Mouse (Mus musculus) limb, embryonic 14.5 days (tissue): ENCODE measurements at regions not wholly inside any gene's neighbourhood (a gene's known extent, or its start where the extent isn't known, plus 50 kb on each side); places are given as distances from the start of the nearest gene placed in this dataset.

Experiments
- ATAC-seq: fragments of 200-750 bp; cut with Nextera tagmentation; 2 replicates; pipeline ENCODE4 v1.8.0; 2017; ENCODE audit warnings: low read depth, moderate number of reproducible peaks, moderate TSS enrichment; ENCODE audit not compliant: low FRiP score
- DNase-seq: peaks from one replicate; pipeline ENCODE4 v3.0.0-alpha.2; 2015; ENCODE audit warnings: low spot score
- H3K27ac ChIP-seq: fragments of 300-500 bp; sonication (generic); replicated peaks from 2 replicates; pipeline ENCODE4 v1.5.1; 2014; ENCODE audit warnings: low read depth, mild to moderate bottlenecking, low read length, moderate library complexity, mixed read lengths
- H3K27me3 ChIP-seq: fragments of 300-500 bp; sonication (generic); 2 replicates; pipeline ENCODE4 v1.6.1; 2014; ENCODE audit warnings: low read length, mixed read lengths; ENCODE audit not compliant: control insufficient read depth, insufficient read depth
- H3K36me3 ChIP-seq: fragments of 300-500 bp; sonication (generic); 2 replicates; pipeline ENCODE4 v1.6.1; 2014; ENCODE audit warnings: mild to moderate bottlenecking, low read length, moderate library complexity, mixed read lengths; ENCODE audit not compliant: control insufficient read depth, insufficient read depth
- H3K4me1 ChIP-seq: fragments of 300-500 bp; sonication (generic); 2 replicates; pipeline ENCODE4 v1.6.1; 2014; ENCODE audit warnings: antibody characterized with exemption, low read length, mixed read lengths; ENCODE audit not compliant: control insufficient read depth, insufficient read depth
- H3K4me2 ChIP-seq: fragments of 300-500 bp; sonication (generic); replicated peaks from 2 replicates; pipeline ENCODE4 v1.6.1; 2014; ENCODE audit warnings: low read depth, mild to moderate bottlenecking, low read length, moderate library complexity; ENCODE audit not compliant: severe bottlenecking
- H3K4me3 ChIP-seq: fragments of 300-500 bp; sonication (generic); replicated peaks from 2 replicates; pipeline ENCODE4 v1.5.1; 2014; ENCODE audit warnings: low read length
- H3K9ac ChIP-seq: fragments of 300-500 bp; sonication (generic); 2 replicates; pipeline ENCODE4 v1.6.1; 2014; ENCODE audit warnings: mild to moderate bottlenecking, low read depth, low read length, moderate library complexity; ENCODE audit not compliant: severe bottlenecking
- H3K9me3 ChIP-seq: fragments of 300-500 bp; sonication (generic); 2 replicates; pipeline ENCODE4 v1.6.1; 2016; ENCODE audit warnings: low read length; ENCODE audit not compliant: control insufficient read depth
- POLR2A ChIP-seq: fragments of 200-500 bp; IDR thresholded peaks from 2 replicates; pipeline ENCODE4 v1.8.0; 2012; ENCODE audit warnings: inconsistent platforms, mild to moderate bottlenecking, moderate library complexity, borderline replicate concordance; ENCODE audit not compliant: insufficient read depth, insufficient read length; ENCODE audit errors: extremely low read depth
- WGBS: fragments of 180-500 bp; shearing (Covaris S2); extraction: QIAGEN DNeasy Blood & Tissue Kit; methylation state at CpG from one replicate; pipeline ENCODE4 v1.1.7; 2014; 5-methylcytosine and 5-hydroxymethylcytosine counted together

DNA sequence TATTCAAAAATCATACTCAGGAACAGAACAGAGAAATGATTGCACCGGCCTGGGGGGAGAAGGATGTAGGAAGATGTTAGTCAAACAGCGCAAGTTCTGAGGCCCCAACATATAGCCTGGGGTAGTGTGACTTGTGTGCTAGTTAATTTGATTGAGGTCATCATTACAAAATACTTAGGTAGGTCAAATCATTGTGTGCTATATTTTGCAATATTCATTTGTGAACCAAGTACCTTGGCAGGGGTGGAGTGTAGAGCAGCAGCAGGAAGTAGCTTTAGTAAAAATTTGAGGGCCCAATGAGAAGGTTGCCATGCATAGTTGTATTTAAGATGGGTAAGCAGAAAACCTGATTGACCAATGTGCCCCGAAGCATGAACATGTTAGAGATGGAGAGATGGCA, 89.1 kb upstream of the Nbea start:
- Histone ChIP-seq H3K4me2 (no peak overlapping the region), H3K9me3 (no peaks in the 10 kb centered on the region), H3K4me3 (no peak overlapping the region), H3K27me3 (no peaks in the 10 kb centered on the region), H3K27ac (no peak overlapping the region), H3K4me1 (no peaks in the 10 kb centered on the region), H3K9ac (no peak overlapping the region), H3K36me3 (no peaks in the 10 kb centered on the region)
- WGBS: 95% methylated on average over 3 of the region's 3 CpGs
- DNase-seq: no peak
- ATAC-seq: no peak
- no peak for TF ChIP-seq POLR2A

DNA sequence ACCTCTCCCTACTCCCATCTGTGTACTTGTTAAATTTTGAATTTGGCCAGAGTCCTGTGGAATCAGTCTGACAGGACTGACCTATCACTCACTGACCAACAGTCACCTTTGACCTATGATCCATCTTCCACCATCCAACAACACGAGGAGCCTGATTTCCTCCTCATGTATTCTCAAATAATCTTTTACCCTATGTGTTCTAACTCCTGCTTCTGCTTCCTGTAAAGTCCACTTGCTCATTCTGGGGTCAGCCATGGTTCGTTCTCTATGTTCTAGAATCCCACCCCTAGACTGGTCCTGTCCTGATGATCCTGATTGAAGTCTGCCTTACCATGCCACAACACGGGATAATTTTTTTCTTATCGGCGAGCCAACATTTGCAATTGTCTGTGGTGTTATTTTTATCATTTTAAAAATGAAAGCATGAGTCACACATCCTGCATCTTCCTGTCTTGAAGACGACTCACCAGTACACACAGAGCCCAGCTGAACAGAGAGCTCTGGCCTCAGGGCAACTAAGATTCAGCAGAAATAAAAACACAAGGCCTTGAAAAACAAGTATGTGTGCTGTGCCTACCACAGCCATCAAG, 86.8 kb upstream of the Nbea start:
- DNase-seq: no peak

DNA sequence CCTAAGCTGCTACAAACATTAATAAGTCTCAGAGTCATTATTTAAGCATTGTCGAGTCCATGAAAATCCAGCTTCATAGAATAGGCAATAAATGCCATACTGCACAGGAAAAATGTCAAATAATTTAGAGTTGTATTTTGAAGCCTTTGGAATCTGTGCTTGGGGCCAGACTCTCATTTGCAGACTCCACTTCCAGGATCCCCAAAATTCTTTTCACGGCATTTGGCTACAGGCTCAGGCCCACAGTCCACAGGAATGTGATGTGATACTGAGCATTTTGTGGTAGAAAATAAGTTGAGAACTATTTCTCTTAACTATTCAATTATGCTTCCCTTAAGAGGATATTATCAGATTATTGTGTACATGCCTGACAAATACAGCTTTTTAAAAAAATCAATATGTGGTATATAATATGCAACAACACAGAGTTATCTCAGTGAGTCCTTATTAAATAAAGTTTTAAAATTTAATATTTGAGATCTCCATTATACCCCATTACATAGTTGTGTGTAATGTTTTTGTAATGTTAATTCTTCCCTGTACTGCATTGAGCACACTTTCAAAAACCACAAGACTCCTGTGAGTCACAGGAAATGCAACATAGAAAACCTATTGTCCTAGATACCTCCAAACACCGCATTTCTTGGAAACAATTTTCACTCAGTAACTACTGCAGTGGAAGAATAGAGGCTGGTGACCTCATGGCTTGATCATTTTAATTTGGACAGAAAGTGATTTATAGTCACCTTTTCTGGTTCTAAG, 78.5 kb upstream of the Nbea start:
- no peaks in the 10 kb centered on the region for H3K9me3 ChIP-seq
- no peaks in the 10 kb centered on the region for H3K4me1 ChIP-seq
- H3K4me3 ChIP-seq: no peak overlapping the region
- H3K9ac ChIP-seq: no peak overlapping the region
- H3K27me3 ChIP-seq: no peaks in the 10 kb centered on the region
- ATAC-seq: no peak
- DNase-seq: no peak
- no peaks in the 10 kb centered on the region for H3K36me3 ChIP-seq
- H3K27ac ChIP-seq: no peak overlapping the region
- WGBS: 61% methylated on average over 3 of the region's 3 CpGs
- TF ChIP-seq POLR2A: no peak
- H3K4me2 ChIP-seq: no peak overlapping the region

More for the DNA sequence above, 86.8 kb upstream of the Nbea start:
- H3K9ac ChIP-seq: no peak overlapping the region
- no peaks in the 10 kb centered on the region for H3K36me3 ChIP-seq
- H3K9me3 ChIP-seq: no peaks in the 10 kb centered on the region
- H3K4me1 ChIP-seq: no peaks in the 10 kb centered on the region
- no peaks in the 10 kb centered on the region for H3K27me3 ChIP-seq
- no peak for TF ChIP-seq POLR2A
- ATAC-seq: no peak
- H3K4me2 ChIP-seq: no peak overlapping the region
- 79% methylated on average over 6 of the region's 6 CpGs for WGBS
- H3K27ac ChIP-seq: no peak overlapping the region
- H3K4me3 ChIP-seq: no peak overlapping the region

DNA sequence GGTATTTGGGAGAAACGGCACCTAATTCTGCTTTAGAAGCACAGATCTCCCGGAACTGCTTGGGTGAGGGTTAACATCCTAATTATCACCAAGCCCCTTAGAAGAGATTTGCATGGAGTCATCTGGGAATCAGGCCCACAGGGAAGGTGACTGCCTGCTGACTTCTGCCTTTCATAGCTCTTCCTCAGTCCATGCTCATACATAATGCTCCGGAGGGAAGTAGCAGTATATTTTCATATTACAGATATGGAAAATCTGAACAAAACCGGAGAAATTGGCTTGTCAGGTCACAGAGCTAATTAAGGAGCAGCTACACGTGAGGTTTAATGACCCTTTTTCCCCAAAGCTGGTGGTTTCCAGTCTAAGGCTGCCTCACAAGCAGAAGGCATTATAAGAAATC, 72.8 kb upstream of the Nbea start:
- Histone ChIP-seq H3K36me3 (no peaks in the 10 kb centered on the region), H3K9me3 (no peaks in the 10 kb centered on the region), H3K27me3 (no peaks in the 10 kb centered on the region), H3K4me3 (no peak overlapping the region), H3K9ac (no peak overlapping the region), H3K4me2 (no peak overlapping the region), H3K4me1 (no peaks in the 10 kb centered on the region), H3K27ac (no peak overlapping the region)
- WGBS: 36% methylated on average over 5 of the region's 5 CpGs
- ATAC-seq: no peak
- TF ChIP-seq POLR2A: no peak
- DNase-seq: no peak

DNA sequence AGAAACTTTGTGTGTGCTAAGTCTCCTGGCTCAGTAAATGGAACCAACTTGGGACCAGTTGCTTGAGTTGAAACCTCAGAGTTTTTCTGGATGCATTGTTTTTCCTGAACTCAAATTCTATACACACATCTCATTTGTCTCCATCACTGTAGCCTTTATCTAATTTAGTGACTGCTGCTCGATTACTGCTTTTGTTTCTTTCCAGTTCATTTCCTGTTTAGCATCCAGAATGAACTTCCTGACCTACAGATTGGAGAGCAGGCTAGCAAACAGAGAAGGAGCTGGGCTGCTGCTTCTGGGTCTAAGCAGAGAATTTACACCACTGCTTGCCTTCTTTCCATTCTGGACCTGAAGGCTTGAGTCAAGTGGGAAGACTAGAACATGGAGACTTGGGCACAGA, 60.9 kb upstream of the Nbea start:
- Histone ChIP-seq H3K27me3 (no peaks in the 10 kb centered on the region), H3K9ac (no peak overlapping the region), H3K4me2 (no peak overlapping the region), H3K4me1 (no peaks in the 10 kb centered on the region), H3K9me3 (no peaks in the 10 kb centered on the region), H3K4me3 (no peak overlapping the region), H3K27ac (no peak overlapping the region), H3K36me3 (no peaks in the 10 kb centered on the region)
- ATAC-seq (no peak), DNase-seq (no peak)
- 30% methylated on average over 1 of the region's 1 CpGs for WGBS
- no peak for TF ChIP-seq POLR2A
